Mouse (Mus musculus) forebrain, embryonic 10.5 days (tissue): Measurements from ENCODE around the gene Nfib. TPM values are rescaled to one million over a fixed set of nuclear protein-coding genes. Genes with fewer than 3 reads are reported as not detected.
"Not testable (repeated sequence)": the region's sequence is repeated elsewhere in the genome, so short reads cannot be mapped to it uniquely, and the experiment has no call there.

ENCODE experiments used
- DNase-seq: peaks from one replicate; pipeline ENCODE4 v3.0.0-alpha.2; 2017; ENCODE audit warnings: low spot score; ENCODE audit errors: extremely low spot score
- H3K27ac ChIP-seq: fragments of 300-500 bp; sonication (generic); 2 replicates; pipeline ENCODE4 v1.5.1; 2016; ENCODE audit warnings: mild to moderate bottlenecking
- H3K27me3 ChIP-seq: fragments of 300-500 bp; sonication (generic); 2 replicates; pipeline ENCODE4 v1.6.1; 2016; ENCODE audit warnings: mild to moderate bottlenecking; ENCODE audit not compliant: poor library complexity, severe bottlenecking
- H3K36me3 ChIP-seq: fragments of 300-500 bp; sonication (generic); replicated peaks from 2 replicates; pipeline ENCODE4 v1.6.1; 2016; ENCODE audit warnings: mild to moderate bottlenecking, moderate library complexity
- H3K4me1 ChIP-seq: fragments of 300-500 bp; sonication (generic); 2 replicates; pipeline ENCODE4 v1.6.1; 2016
- H3K4me3 ChIP-seq: fragments of 300-500 bp; sonication (generic); 2 replicates; pipeline ENCODE4 v1.5.1; 2016; ENCODE audit warnings: mild to moderate bottlenecking, moderate library complexity
- H3K9me3 ChIP-seq: fragments of 300-500 bp; sonication (generic); 2 replicates; pipeline ENCODE4 v1.6.1; 2016; ENCODE audit warnings: mild to moderate bottlenecking, moderate library complexity
- WGBS: fragments of 180-500 bp; shearing (Covaris S2); methylation state at CpG from one replicate; pipeline ENCODE4 v1.1.7; 2016; 5-methylcytosine and 5-hydroxymethylcytosine counted together
- polyA plus RNA-seq: library from polyadenylated mRNA; unstranded; fragments of >200 nt; fragmentation: Nextera tagmentation; extraction: Ambion mirVana; gene quantifications from 2 replicates; pipeline ENCODE4 v1.2.1, GENCODE M21; 2016

The Nfib gene
- polyA plus RNA-seq, 1 experiment from 2014 or later, result 21.8 TPM

GRCm38 (mm10) chr4:82266066-82266619 lies 439.4 kb downstream of the Nfib start:
- Histone ChIP-seq H3K4me3 (no peak overlapping the region), H3K4me1 (peaks cover 20% of the 10 kb centered on the region), H3K27me3 (no peaks in the 10 kb centered on the region), H3K9me3 (no peaks in the 10 kb centered on the region), H3K36me3 (no peaks in the 10 kb centered on the region), H3K27ac (peak overlapping the region; percentile 20; the same call in 1 of the 2 replicates)
- DNase-seq, result no peak
- WGBS, result 57% methylated on average over 4 of the region's 4 CpGs

DNA sequence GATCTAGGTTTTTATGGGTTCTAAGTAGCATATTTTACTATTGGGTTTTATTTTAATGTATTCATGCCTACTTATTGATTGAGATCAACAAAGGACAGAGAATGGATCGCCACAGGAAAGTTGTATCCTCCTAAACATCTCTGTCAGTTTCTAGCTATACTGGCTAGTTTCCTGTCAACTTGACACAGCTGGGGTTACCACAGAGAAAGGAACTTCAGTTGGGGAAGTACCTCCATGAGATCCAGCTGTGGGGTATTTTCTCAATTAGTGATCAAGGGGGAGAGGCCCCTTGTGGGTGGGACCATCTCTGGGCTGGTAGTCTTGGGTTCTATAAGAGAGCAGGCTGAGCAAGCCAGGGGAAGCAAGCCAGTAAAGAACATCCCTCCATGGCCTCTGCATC lies 447.0 kb downstream of the Nfib start:
- H3K4me3 ChIP-seq, DNase-seq, H3K27ac ChIP-seq, H3K4me1 ChIP-seq, H3K9me3 ChIP-seq, H3K36me3 ChIP-seq, H3K27me3 ChIP-seq: not testable (repeated sequence)
- WGBS, result 79% methylated on average over 1 of the region's 1 CpGs

GRCm38 (mm10) chr4:82252054-82252453 lies 453.5 kb downstream of the Nfib start:
- Histone ChIP-seq H3K27me3 (no peaks in the 10 kb centered on the region), H3K27ac (no peak overlapping the region), H3K36me3 (no peaks in the 10 kb centered on the region), H3K4me3 (no peak overlapping the region), H3K4me1 (no peaks in the 10 kb centered on the region), H3K9me3 (no peaks in the 10 kb centered on the region)
- DNase-seq, result no peak
- WGBS, result 92% methylated on average over 8 of the region's 8 CpGs

- Histone ChIP-seq H3K4me1 (no peaks in the 10 kb centered on the region), H3K4me3 (no peak overlapping the region), H3K9me3 (no peaks in the 10 kb centered on the region), H3K27me3 (no peaks in the 10 kb centered on the region), H3K27ac (no peak overlapping the region), H3K36me3 (no peaks in the 10 kb centered on the region)
- WGBS, result 62% methylated on average over 5 of the region's 5 CpGs
- no peak for DNase-seq
These were observed 455.2 kb downstream of the Nfib start for GRCm38 (mm10) chr4:82250355-82250659.

GRCm38 (mm10) chr4:82249518-82250354 lies 455.8 kb downstream of the Nfib start:
- no peaks in the 10 kb centered on the region for H3K36me3 ChIP-seq
- no peak for DNase-seq
- 90% methylated on average over 11 of the region's 11 CpGs for WGBS
- H3K4me1 ChIP-seq, result no peaks in the 10 kb centered on the region
- H3K9me3 ChIP-seq, result no peaks in the 10 kb centered on the region
- no peaks in the 10 kb centered on the region for H3K27me3 ChIP-seq
- no peak overlapping the region for H3K27ac ChIP-seq
- no peak overlapping the region for H3K4me3 ChIP-seq

GRCm38 (mm10) chr4:82248961-82249360 lies 456.6 kb downstream of the Nfib start:
- Histone ChIP-seq H3K27ac (no peak overlapping the region), H3K4me1 (no peaks in the 10 kb centered on the region), H3K9me3 (no peaks in the 10 kb centered on the region), H3K27me3 (no peaks in the 10 kb centered on the region), H3K4me3 (no peak overlapping the region), H3K36me3 (no peaks in the 10 kb centered on the region)
- WGBS, result 89% methylated on average over 1 of the region's 1 CpGs
- no peak for DNase-seq

DNA sequence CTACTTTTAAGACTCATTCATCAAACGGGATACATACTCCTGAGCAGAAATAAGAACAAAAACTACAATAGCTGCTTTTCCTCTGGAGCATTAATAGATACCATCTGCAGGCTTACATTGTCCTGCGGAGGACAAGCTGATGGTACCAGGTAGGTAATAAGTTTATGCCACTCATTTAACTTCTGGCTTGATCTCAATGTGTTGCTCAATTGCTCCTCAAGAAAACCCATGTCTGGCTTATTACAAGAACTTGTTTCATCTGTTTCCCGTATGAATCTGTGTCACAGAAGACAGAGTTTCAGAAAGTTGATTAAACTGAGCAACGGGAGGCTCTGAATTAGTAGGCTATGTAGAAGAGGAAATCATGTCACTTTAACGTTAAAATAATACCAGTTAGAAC lies 457.5 kb downstream of the Nfib start:
- Histone ChIP-seq H3K36me3 (no peaks in the 10 kb centered on the region), H3K4me3 (no peak overlapping the region), H3K27ac (no peak overlapping the region), H3K9me3 (no peaks in the 10 kb centered on the region), H3K4me1 (no peaks in the 10 kb centered on the region), H3K27me3 (no peaks in the 10 kb centered on the region)
- no peak for DNase-seq
- 89% methylated on average over 5 of the region's 5 CpGs for WGBS

DNA sequence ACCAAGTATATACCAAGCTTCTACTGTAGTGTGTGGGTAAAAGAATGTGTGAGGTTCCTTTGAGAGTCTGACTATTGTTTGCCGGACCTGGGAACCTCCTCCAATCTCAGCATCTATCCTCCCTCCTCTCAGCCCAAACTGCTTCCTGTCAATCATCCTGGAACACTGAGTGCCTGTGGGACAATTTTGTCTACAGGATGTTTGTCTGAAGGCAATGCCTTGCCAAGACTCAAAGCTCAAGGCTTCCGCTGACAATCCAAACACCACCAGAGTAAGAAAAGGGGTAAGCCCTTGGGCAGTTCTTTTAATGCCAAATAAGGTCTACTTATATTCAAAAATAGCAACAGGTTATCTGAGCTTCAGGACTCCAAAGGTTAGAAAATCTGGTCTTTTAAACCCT lies 459.3 kb downstream of the Nfib start:
- H3K4me3 ChIP-seq, result no peak overlapping the region
- no peak overlapping the region for H3K27ac ChIP-seq
- no peaks in the 10 kb centered on the region for H3K4me1 ChIP-seq
- no peaks in the 10 kb centered on the region for H3K36me3 ChIP-seq
- H3K27me3 ChIP-seq, result no peaks in the 10 kb centered on the region
- no peaks in the 10 kb centered on the region for H3K9me3 ChIP-seq
- DNase-seq, result no peak
- 65% methylated on average over 2 of the region's 2 CpGs for WGBS

Other genes starting within 250 kb of the Nfib start
- 11.6 and 13.7 TPM in 2 replicates for gene Zdhhc21, start 154.2 kb upstream of the Nfib start, polyA plus RNA-seq
- gene Cer1, start 179.4 kb upstream of the Nfib start, polyA plus RNA-seq, result not detected in 2 replicates